In the genomic region with DNA sequence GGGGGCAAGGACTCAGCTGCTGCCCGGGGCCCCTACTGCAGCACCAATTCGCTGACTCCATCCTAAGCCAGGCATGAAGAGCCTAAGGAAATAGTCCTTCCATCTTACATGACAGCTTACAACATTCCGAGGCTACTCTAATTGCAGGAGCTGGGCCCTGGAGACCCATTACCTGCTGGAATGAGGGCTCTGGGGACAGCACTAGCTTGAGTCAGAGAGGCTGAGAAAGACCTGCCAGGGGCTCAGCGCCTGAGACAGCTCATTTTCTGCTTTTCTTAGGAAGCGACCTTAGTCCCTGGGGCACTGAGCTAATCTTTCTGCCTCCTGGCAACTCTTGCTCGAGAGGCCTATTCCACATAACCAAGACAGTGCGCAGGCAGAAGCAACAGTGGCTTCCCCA, we compare ENCODE assay signal across 16 mouse cellular contexts. TPM values are rescaled to one million over a fixed set of nuclear protein-coding genes. Genes with fewer than 3 reads are reported as not detected.
DNase-seq lines count a peak whose midpoint lies in the region; ATAC-seq and TF ChIP-seq lines count a peak whose summit lies in the region.
"Had no signal": no experiment of that assay in that cellular context is flagged by ENCODE, and none has a peak within 500 bp of the region (broad histone marks: within the 10 kb centered on the region; RNA-seq: fewer than 3 reads in every experiment).

No protein-coding gene starts in this region.

- no peak overlapping the region for H3K27ac ChIP-seq in gastrocnemius, adult 2 months
- no peak overlapping the region for H3K27ac ChIP-seq in midbrain, embryonic 15.5 days
- H3K27ac ChIP-seq in forebrain, embryonic 16.5 days (ENCODE audit: low read length): no peak overlapping the region
- H3K27ac ChIP-seq: liver, embryonic 14.5 days had no signal

- intact Hi-C loops in gastrocnemius, adult 2 months (cut with DNase I): no loop called here
- intact Hi-C loops in left cerebral cortex, postnatal 36 days (cut with DNase I): no loop called here

- no peaks in the 10 kb centered on the region for H3K27me3 ChIP-seq in midbrain, embryonic 15.5 days (replicated peaks)
- no peaks in the 10 kb centered on the region for H3K27me3 ChIP-seq in forebrain, embryonic 16.5 days (replicated peaks; ENCODE audit: control insufficient read depth, insufficient read depth, low read length)
- H3K27me3 ChIP-seq: CH12.LX had no signal

- H3K9me3 ChIP-seq in midbrain, embryonic 15.5 days: no peaks in the 10 kb centered on the region
- H3K9me3 ChIP-seq in forebrain, embryonic 16.5 days (ENCODE audit: control insufficient read depth, low read length): no peaks in the 10 kb centered on the region

- TF ChIP-seq CTCF in gastrocnemius, adult 2 months (IDR thresholded peaks at IDR 0.05): no peak

- peaks cover 6% of the 10 kb centered on the region; the same call in 1 of the 2 replicates for H3K4me1 ChIP-seq in midbrain, embryonic 15.5 days
- peaks cover 11% of the 10 kb centered on the region for H3K4me1 ChIP-seq in forebrain, embryonic 16.5 days (replicated peaks; ENCODE audit: control insufficient read depth, insufficient read depth, low read length)

- peak; percentile 81 for DNase-seq in 3T3-L1 (ENCODE audit: low read depth, low spot score)
- DNase-seq in NIH3T3 (ENCODE audit: low read depth): peak; percentile 68
- peak; percentile 72 for DNase-seq in gastrocnemius, adult 2 months
- DNase-seq in layer of hippocampus, adult 18-20 months (ENCODE audit: low spot score in 2 of 2): no peak
- DNase-seq in left cerebral cortex, postnatal 36 days (ENCODE audit: low spot score in 2 of 2): no peak
- DNase-seq: cerebellum, adult 9-10 months; lung, postnatal 10 days; right cerebral cortex, postnatal 25 days had no signal

- H3K36me3 ChIP-seq in midbrain, embryonic 15.5 days (replicated peaks): no peaks in the 10 kb centered on the region
- H3K36me3 ChIP-seq in forebrain, embryonic 16.5 days (ENCODE audit: control insufficient read depth, insufficient read depth): peaks cover 3% of the 10 kb centered on the region; the same call in 1 of the 2 replicates

- H3K4me2 ChIP-seq in midbrain, embryonic 15.5 days: no peak overlapping the region
- H3K4me2 ChIP-seq in forebrain, embryonic 16.5 days (ENCODE audit: low read length): no peak overlapping the region

- 38% methylated on average over 7 of the region's 7 CpGs for WGBS in midbrain, embryonic 15.5 days
- WGBS in forebrain, embryonic 16.5 days: 55% methylated on average over 7 of the region's 7 CpGs

- no peak overlapping the region for H3K9ac ChIP-seq in midbrain, embryonic 15.5 days
- no peak overlapping the region for H3K9ac ChIP-seq in forebrain, embryonic 16.5 days (replicated peaks; ENCODE audit: low read depth, low read length)
- H3K9ac ChIP-seq: liver, embryonic 14.5 days had no signal

- no peak overlapping the region for H3K4me3 ChIP-seq in gastrocnemius, adult 2 months
- H3K4me3 ChIP-seq in midbrain, embryonic 15.5 days: no peak overlapping the region
- no peak overlapping the region for H3K4me3 ChIP-seq in forebrain, embryonic 16.5 days (replicated peaks; ENCODE audit: low read length)

- peak; percentile 58; the same call in 1 of the 2 replicates for ATAC-seq in midbrain, embryonic 15.5 days (replicated peaks)
- no peak for ATAC-seq in forebrain, embryonic 16.5 days

RNA-seq across cellular contexts. Expression of gene Prf1, which starts 31.3 kb away (rescaled TPM):
- not detected for total RNA-seq in gastrocnemius, adult 2 months (2021)
- polyA plus RNA-seq in midbrain, embryonic 15.5 days (2015; fragmentation: Nextera tagmentation; extraction: Ambion mirVana): 0.06 TPM in 1 of 2 replicates, not detected in the other
- total RNA-seq in layer of hippocampus, adult 18-20 months (2021): not detected
- not detected for total RNA-seq in left cerebral cortex, postnatal 36 days (2021)
- polyA plus RNA-seq in forebrain, embryonic 16.5 days (2015; fragmentation: Nextera tagmentation; extraction: Ambion mirVana): not detected in 2 replicates
- total RNA-seq: layer of hippocampus, postnatal 10 days had no signal
- polyA plus RNA-seq: forebrain, embryonic 11.5 days; kidney, embryonic 16.5 days; limb, embryonic 11.5 days had no signal

RNA-seq across cellular contexts. Expression of gene Pald1, which starts 54.4 kb away (rescaled TPM):
- 1 to 10 TPM; 4.0 to 7.2 TPM for total RNA-seq in gastrocnemius, adult 2 months (2021)
- 22.5 and 23.7 TPM in 2 replicates for polyA plus RNA-seq in midbrain, embryonic 15.5 days (2015; fragmentation: Nextera tagmentation; extraction: Ambion mirVana)
- 10 to 100 TPM; 10.8 to 11.4 TPM for total RNA-seq in layer of hippocampus, adult 18-20 months (2021)
- total RNA-seq in left cerebral cortex, postnatal 36 days (2021): 1 to 10 TPM; 7.5 to 9.5 TPM
- polyA plus RNA-seq in forebrain, embryonic 16.5 days (2015; fragmentation: Nextera tagmentation; extraction: Ambion mirVana): 17.1 and 18.0 TPM in 2 replicates

RNA-seq across cellular contexts. Expression of gene Adamts14, which starts 55.7 kb away (rescaled TPM):
- total RNA-seq in gastrocnemius, adult 2 months (2021): 1 to 10 TPM in 1 of 2 experiments, under 1 TPM in 1; 0.43 to 1.5 TPM
- 0.36 and 0.43 TPM in 2 replicates for polyA plus RNA-seq in midbrain, embryonic 15.5 days (2015; fragmentation: Nextera tagmentation; extraction: Ambion mirVana)
- total RNA-seq in layer of hippocampus, adult 18-20 months (2021): 1 to 10 TPM; 1.2 to 1.4 TPM
- under 1 TPM; 0.20 to 0.41 TPM for total RNA-seq in left cerebral cortex, postnatal 36 days (2021)
- polyA plus RNA-seq in forebrain, embryonic 16.5 days (2015; fragmentation: Nextera tagmentation; extraction: Ambion mirVana): 0.10 and 0.27 TPM in 2 replicates

Comparison
In these comparisons a context has a peak if more than half of its experiments do, and no peak if none do; other contexts are left out.
1. DNase-seq: peak in 3T3-L1 (single experiment), NIH3T3 (single experiment) and gastrocnemius, adult 2 months (single experiment); none in layer of hippocampus, adult 18-20 months (0 of 2) and left cerebral cortex, postnatal 36 days (0 of 2).